Comparison of ENCODE assay signal across 9 mouse cellular contexts in genomic region chr9:54163117-54163516, GRCm38 (mm10).
DNase-seq lines count a peak whose midpoint lies in the region; ATAC-seq and TF ChIP-seq lines count a peak whose summit lies in the region.
"Had no signal": no experiment of that assay in that cellular context is flagged by ENCODE, and none has a peak within 500 bp of the region (broad histone marks: within the 10 kb centered on the region; RNA-seq: fewer than 3 reads in every experiment).

No protein-coding gene starts in this region.

- peak; percentile 53 for DNase-seq in forebrain, embryonic 14.5 days (ENCODE audit: low spot score)
- no peak for DNase-seq in liver, postnatal 0 days
- DNase-seq in ZHBTc4 (ENCODE audit: low read depth, low spot score), result peak; percentile 82
- peak; percentile 28 to 41 for DNase-seq in kidney, postnatal 4 days
- DNase-seq in gastrocnemius, postnatal 4 days (ENCODE audit: low spot score in 2 of 2), result no peak
- no peak for DNase-seq in left cerebral cortex, postnatal 36 days (ENCODE audit: low spot score in 2 of 2)

- no peak overlapping the region for H3K4me3 ChIP-seq in forebrain, embryonic 14.5 days (ENCODE audit: low read depth, low read length)
- H3K4me3 ChIP-seq in forebrain, embryonic 15.5 days, result no peak overlapping the region
- no peak overlapping the region for H3K4me3 ChIP-seq in liver, postnatal 0 days (ENCODE audit: low read depth, low read length)
- H3K4me3 ChIP-seq in liver, embryonic 12.5 days, result no peak overlapping the region

- H3K9ac ChIP-seq in forebrain, embryonic 14.5 days (ENCODE audit: low read length), result no peak overlapping the region
- no peak overlapping the region for H3K9ac ChIP-seq in forebrain, embryonic 15.5 days (replicated peaks)
- no peak overlapping the region for H3K9ac ChIP-seq in liver, postnatal 0 days (replicated peaks)
- no peak overlapping the region for H3K9ac ChIP-seq in liver, embryonic 12.5 days

- ATAC-seq in forebrain, embryonic 14.5 days, result no peak
- ATAC-seq in forebrain, embryonic 15.5 days (replicated peaks), result no peak
- no peak for ATAC-seq in liver, postnatal 0 days
- no peak for ATAC-seq in liver, embryonic 12.5 days

- H3K9me3 ChIP-seq in forebrain, embryonic 14.5 days (replicated peaks; ENCODE audit: control insufficient read depth, low read length), result no peaks in the 10 kb centered on the region
- no peaks in the 10 kb centered on the region for H3K9me3 ChIP-seq in forebrain, embryonic 15.5 days
- no peaks in the 10 kb centered on the region for H3K9me3 ChIP-seq in liver, postnatal 0 days (ENCODE audit: low read length)
- H3K9me3 ChIP-seq in liver, embryonic 12.5 days (replicated peaks), result no peaks in the 10 kb centered on the region; the same call in 1 of the 2 replicates

- TF ChIP-seq CTCF in liver, postnatal 0 days (IDR thresholded peaks at IDR 0.05; ENCODE audit: low read depth), result peak; percentile 59

- H3K27ac ChIP-seq in forebrain, embryonic 14.5 days (ENCODE audit: low read depth, low read length), result no peak overlapping the region
- H3K27ac ChIP-seq in forebrain, embryonic 15.5 days (replicated peaks), result no peak overlapping the region
- no peak overlapping the region for H3K27ac ChIP-seq in liver, postnatal 0 days (ENCODE audit: low read depth)
- H3K27ac ChIP-seq in liver, embryonic 12.5 days, result no peak overlapping the region
- H3K27ac ChIP-seq: macrophage had no signal

- H3K27me3 ChIP-seq in forebrain, embryonic 14.5 days (replicated peaks; ENCODE audit: control insufficient read depth, insufficient read depth, low read length), result no peaks in the 10 kb centered on the region
- no peaks in the 10 kb centered on the region for H3K27me3 ChIP-seq in forebrain, embryonic 15.5 days
- no peaks in the 10 kb centered on the region for H3K27me3 ChIP-seq in liver, postnatal 0 days (ENCODE audit: insufficient read depth, low read length)
- H3K27me3 ChIP-seq in liver, embryonic 12.5 days (replicated peaks), result no peaks in the 10 kb centered on the region

- no peak overlapping the region for H3K4me2 ChIP-seq in forebrain, embryonic 14.5 days (ENCODE audit: low read length)
- no peak overlapping the region for H3K4me2 ChIP-seq in forebrain, embryonic 15.5 days (replicated peaks)
- H3K4me2 ChIP-seq in liver, postnatal 0 days (ENCODE audit: low read depth, low read length), result no peak overlapping the region
- no peak overlapping the region for H3K4me2 ChIP-seq in liver, embryonic 12.5 days

- H3K4me1 ChIP-seq in forebrain, embryonic 14.5 days (ENCODE audit: control insufficient read depth, insufficient read depth, low read length), result no peaks in the 10 kb centered on the region
- no peaks in the 10 kb centered on the region for H3K4me1 ChIP-seq in forebrain, embryonic 15.5 days
- no peaks in the 10 kb centered on the region for H3K4me1 ChIP-seq in liver, postnatal 0 days (ENCODE audit: insufficient read depth)
- no peaks in the 10 kb centered on the region for H3K4me1 ChIP-seq in liver, embryonic 12.5 days

- 73% methylated on average over 5 of the region's 5 CpGs for WGBS in forebrain, embryonic 14.5 days
- WGBS in forebrain, embryonic 15.5 days, result 69% methylated on average over 5 of the region's 5 CpGs
- WGBS in liver, postnatal 0 days (ENCODE audit: insufficient replicate concordance), result 58% methylated on average over 5 of the region's 5 CpGs
- 58% methylated on average over 5 of the region's 5 CpGs for WGBS in liver, embryonic 12.5 days (ENCODE audit: insufficient replicate concordance)

- H3K36me3 ChIP-seq in forebrain, embryonic 14.5 days (ENCODE audit: control insufficient read depth, insufficient read depth, low read length), result no peaks in the 10 kb centered on the region
- H3K36me3 ChIP-seq in forebrain, embryonic 15.5 days, result no peaks in the 10 kb centered on the region
- no peaks in the 10 kb centered on the region for H3K36me3 ChIP-seq in liver, postnatal 0 days (replicated peaks; ENCODE audit: insufficient read depth, low read length)
- no peaks in the 10 kb centered on the region for H3K36me3 ChIP-seq in liver, embryonic 12.5 days

- TF ChIP-seq EP300 in liver, postnatal 0 days (IDR thresholded peaks at IDR 0.05; ENCODE audit: low read depth), result no peak

- intact Hi-C loops in left cerebral cortex, postnatal 36 days (cut with DNase I), result no loop called here

Comparison
In these comparisons a context has a peak if more than half of its experiments do, and no peak if none do; other contexts are left out.
1. DNase-seq: peak in forebrain, embryonic 14.5 days (single experiment), ZHBTc4 (single experiment) and kidney, postnatal 4 days (2 of 2); none in liver, postnatal 0 days (single experiment), gastrocnemius, postnatal 4 days (0 of 2) and left cerebral cortex, postnatal 36 days (0 of 2).